Mouse (Mus musculus) ES-E14 (cell line): ENCODE measurements around the gene Gm21983. TPM values are rescaled to one million over a fixed set of nuclear protein-coding genes. Genes with fewer than 3 reads are reported as not detected.

Experiments used
- DNase-seq: peaks from one replicate; pipeline ENCODE4 v3.0.0-alpha.2; 2013; ENCODE audit warnings: low read depth, low spot score
- H3K27ac ChIP-seq: 2 replicates; pipeline ENCODE4 v1.5.1; 2012; ENCODE audit warnings: low read depth, mild to moderate bottlenecking, low read length, moderate library complexity, mixed read lengths; ENCODE audit not compliant: poor library complexity, insufficient read depth, severe bottlenecking
- H3K36me3 ChIP-seq: 2 replicates; pipeline ENCODE4 v1.6.1; 2012; ENCODE audit warnings: mild to moderate bottlenecking, low read length, moderate library complexity, mixed read lengths; ENCODE audit not compliant: control insufficient read depth, poor library complexity, insufficient read depth, severe bottlenecking
- H3K4me1 ChIP-seq, 2 experiments: fragments of 150-350 bp in 1 of 2; sonication (generic) in 1 of 2; 2 replicates each; pipeline ENCODE4 v1.6.1; 2012; ENCODE audit warnings: low read length in 2 of 2, mild to moderate bottlenecking in 1 of 2, mixed read lengths in 1 of 2; ENCODE audit not compliant: control insufficient read depth in 2 of 2, insufficient read depth in 2 of 2, poor library complexity in 1 of 2
- H3K4me3 ChIP-seq, 2 experiments: fragments of 150-350 bp in 1 of 2; sonication (generic) in 1 of 2; 2 replicates each; pipeline ENCODE4 v1.5.1; 2012; ENCODE audit warnings: low read length in 2 of 2, low read depth in 1 of 2, mild to moderate bottlenecking in 1 of 2, mixed read lengths in 1 of 2; ENCODE audit not compliant: insufficient read depth in 1 of 2, poor library complexity in 1 of 2, severe bottlenecking in 1 of 2
- H3K9ac ChIP-seq: 2 replicates; pipeline ENCODE4 v1.6.1; 2012; ENCODE audit warnings: low read depth, mild to moderate bottlenecking, low read length, mixed read lengths; ENCODE audit not compliant: poor library complexity, insufficient read depth, severe bottlenecking
- H3K9me3 ChIP-seq: fragments of 150-350 bp; sonication (generic); 2 replicates; pipeline ENCODE4 v1.6.1; 2012; ENCODE audit warnings: low read depth, mild to moderate bottlenecking, low read length; ENCODE audit not compliant: control insufficient read depth, insufficient read depth
- CHD2 ChIP-seq: IDR thresholded peaks from 2 replicates; pipeline ENCODE4 v1.6.1; 2014; ENCODE audit warnings: mild to moderate bottlenecking, low read depth, low read length, inconsistent platforms
- HCFC1 ChIP-seq: IDR thresholded peaks from 2 replicates; pipeline ENCODE4 v1.6.1; 2012; ENCODE audit warnings: low read length, inconsistent platforms, borderline replicate concordance; ENCODE audit not compliant: insufficient read depth
- MAFK ChIP-seq: IDR thresholded peaks from 2 replicates; pipeline ENCODE4 v1.6.1; 2014; ENCODE audit warnings: mild to moderate bottlenecking, low read depth, low read length, inconsistent platforms; ENCODE audit not compliant: insufficient read depth
- ZC3H11A ChIP-seq: IDR thresholded peaks from 2 replicates; pipeline ENCODE4 v1.6.1; 2012; ENCODE audit warnings: low read depth, mild to moderate bottlenecking, inconsistent platforms, low read length, borderline replicate concordance
- ZNF384 ChIP-seq: IDR thresholded peaks from 2 replicates; pipeline ENCODE4 v1.6.1; 2012; ENCODE audit warnings: low read depth, low read length, inconsistent platforms
- in situ Hi-C, 2 experiments: fragments of 600-800 bp; cut with MboI; formaldehyde crosslinking; loops; one replicate each; pipeline ENCODE4 v1.15.1; 2025; ENCODE audit warnings: low sequenced_read_pairs in 2 of 2, inconsistent platforms in 1 of 2; ENCODE audit not compliant: unreplicated experiment in 2 of 2
- total RNA-seq: library from RNA; depleted of rRNA; stranded (reverse); fragments of 300-350 nt; gene quantifications from 2 replicates; pipeline ENCODE4 v1.2.3, GENCODE M21; 2012

Gene Gm21983
- total RNA-seq, 1 experiment: not detected

GRCm38 (mm10) chr7:27159256-27159655 lies 21.6 kb downstream of the Gm21983 start:
- no peak for DNase-seq
- Histone ChIP-seq H3K4me1 (peaks cover 0 to 9% of the 10 kb centered on the region in 2 experiments; a peak in 2 of 4 replicates), H3K4me3 (no peak overlapping the region), H3K36me3 (peaks cover 24% of the 10 kb centered on the region), H3K9ac (no peak overlapping the region), H3K27ac (no peak overlapping the region), H3K9me3 (no peaks in the 10 kb centered on the region)
- TF ChIP-seq CHD2: no peak
- TF ChIP-seq MAFK: no peak
- no peak for TF ChIP-seq HCFC1
- TF ChIP-seq ZC3H11A: no peak
- in situ Hi-C loops: no loop called here

GRCm38 (mm10) chr7:27158171-27158570 lies 22.7 kb downstream of the Gm21983 start:
- DNase-seq: no peak
- Histone ChIP-seq H3K27ac (no peak overlapping the region), H3K4me1 (peaks cover 0 to 8% of the 10 kb centered on the region in 2 experiments; a peak in 2 of 4 replicates), H3K9ac (no peak overlapping the region), H3K36me3 (peaks cover 24% of the 10 kb centered on the region), H3K9me3 (no peaks in the 10 kb centered on the region), H3K4me3 (no peak overlapping the region)
- in situ Hi-C loops: no loop called here
- TF ChIP-seq CHD2: no peak
- no peak for TF ChIP-seq MAFK
- TF ChIP-seq HCFC1: no peak
- no peak for TF ChIP-seq ZC3H11A
- no peak for TF ChIP-seq ZNF384

GRCm38 (mm10) chr7:27156005-27156404 lies 24.9 kb downstream of the Gm21983 start:
- TF ChIP-seq ZNF384 (no peak), MAFK (no peak), CHD2 (no peak), HCFC1 (no peak), ZC3H11A (no peak)
- Histone ChIP-seq H3K27ac (no peak overlapping the region), H3K36me3 (peaks cover 24% of the 10 kb centered on the region), H3K9me3 (no peaks in the 10 kb centered on the region), H3K4me1 (peaks cover 0 to 8% of the 10 kb centered on the region in 2 experiments; a peak in 2 of 4 replicates), H3K9ac (no peak overlapping the region), H3K4me3 (no peak overlapping the region)
- in situ Hi-C loops: no loop called here
- DNase-seq: no peak

GRCm38 (mm10) chr7:27153205-27153764 lies 27.6 kb downstream of the Gm21983 start, which contains the start of gene Cyp2t4:
Gene Cyp2t4, plus strand, starts transcription at chr7:27153714.
- H3K27ac ChIP-seq: no peak within 1 kb of the TSS
- no peak for TF ChIP-seq ZC3H11A
- TF ChIP-seq MAFK: no peak
- H3K9me3 ChIP-seq: no peaks in the 10 kb centered on the region
- in situ Hi-C loops: no loop called here
- H3K36me3 ChIP-seq: peaks cover 11% of the 10 kb centered on the region
- H3K4me1 ChIP-seq: peaks cover 0 to 6% of the 10 kb centered on the region in 2 experiments; a peak in 1 of 4 replicates
- H3K4me3 ChIP-seq: no peak within 1 kb of the TSS
- H3K9ac ChIP-seq: no peak within 1 kb of the TSS
- no peak for DNase-seq

- Histone ChIP-seq H3K4me1 (peaks cover 0 to 5% of the 10 kb centered on the region in 2 experiments; a peak in 1 of 4 replicates), H3K36me3 (no peaks in the 10 kb centered on the region), H3K4me3 (no peak overlapping the region), H3K27ac (no peak overlapping the region), H3K9ac (no peak overlapping the region), H3K9me3 (no peaks in the 10 kb centered on the region)
- DNase-seq: no peak
- TF ChIP-seq ZC3H11A (no peak), ZNF384 (no peak), CHD2 (no peak), HCFC1 (no peak)
- in situ Hi-C loops: no loop called here
Observed at GRCm38 (mm10) chr7:27136410-27136996, 44.4 kb downstream of the Gm21983 start.
